Mouse (Mus musculus): ENCODE measurements around the gene Lsm12.
A peak's percentile ranks its signal among the peaks of the same experiment; 100 is the strongest.

Lsm12 gene

GRCm38 (mm10) chr11:102184646-102185495 is at the start of gene Lsm12:
Gene Lsm12 (minus strand): TSS chr11:102185296.
- peak; percentile 95 for DNase-seq

- DNase-seq: peak; percentile 98
Measured at GRCm38 (mm10) chr11:102230006-102230741, 45.1 kb upstream of the Lsm12 start, which contains the start of gene Hdac5. Gene Hdac5 (minus strand): TSS chr11:102230166.

- DNase-seq: peak; percentile 34
Measured at GRCm38 (mm10) chr11:102229331-102229953, 44.3 kb upstream of the Lsm12 start.

- DNase-seq: no peak
Measured at GRCm38 (mm10) chr11:102228646-102229268, 43.7 kb upstream of the Lsm12 start.

GRCm38 (mm10) chr11:102228191-102228545 is 43.1 kb upstream of the Lsm12 start:
- DNase-seq: no peak

- peak; percentile 25 for DNase-seq
Measured at GRCm38 (mm10) chr11:102227270-102228190, 42.4 kb upstream of the Lsm12 start.

GRCm38 (mm10) chr11:102226067-102226978 is 41.2 kb upstream of the Lsm12 start:
- no peak for DNase-seq

- no peak for DNase-seq
Measured at GRCm38 (mm10) chr11:102225221-102225620, 40.1 kb upstream of the Lsm12 start.

GRCm38 (mm10) chr11:102224686-102225085 is 39.6 kb upstream of the Lsm12 start:
- DNase-seq: no peak

GRCm38 (mm10) chr11:102223166-102223565 is 38.1 kb upstream of the Lsm12 start:
- DNase-seq: no peak

GRCm38 (mm10) chr11:102221954-102222351 is 36.9 kb upstream of the Lsm12 start:
- DNase-seq: no peak

- no peak for DNase-seq
Measured at GRCm38 (mm10) chr11:102221243-102221953, 36.3 kb upstream of the Lsm12 start.

GRCm38 (mm10) chr11:102220451-102220850 is 35.4 kb upstream of the Lsm12 start:
- DNase-seq: no peak

- DNase-seq: no peak
Measured at GRCm38 (mm10) chr11:102219994-102220346, 34.9 kb upstream of the Lsm12 start.

- no peak for DNase-seq
Measured at GRCm38 (mm10) chr11:102219247-102219993, 34.3 kb upstream of the Lsm12 start.

- DNase-seq: peak; percentile 94
Measured at GRCm38 (mm10) chr11:102218783-102219182, 33.7 kb upstream of the Lsm12 start.

- DNase-seq: no peak
Measured at GRCm38 (mm10) chr11:102217876-102218430, 32.9 kb upstream of the Lsm12 start.

GRCm38 (mm10) chr11:102217396-102217795 is 32.3 kb upstream of the Lsm12 start:
- no peak for DNase-seq

GRCm38 (mm10) chr11:102216886-102217240 is 31.8 kb upstream of the Lsm12 start:
- DNase-seq: no peak

Data from right cerebral cortex, postnatal 25 days (tissue).